ENCODE assay signal across 8 mouse cellular contexts in the genomic region with DNA sequence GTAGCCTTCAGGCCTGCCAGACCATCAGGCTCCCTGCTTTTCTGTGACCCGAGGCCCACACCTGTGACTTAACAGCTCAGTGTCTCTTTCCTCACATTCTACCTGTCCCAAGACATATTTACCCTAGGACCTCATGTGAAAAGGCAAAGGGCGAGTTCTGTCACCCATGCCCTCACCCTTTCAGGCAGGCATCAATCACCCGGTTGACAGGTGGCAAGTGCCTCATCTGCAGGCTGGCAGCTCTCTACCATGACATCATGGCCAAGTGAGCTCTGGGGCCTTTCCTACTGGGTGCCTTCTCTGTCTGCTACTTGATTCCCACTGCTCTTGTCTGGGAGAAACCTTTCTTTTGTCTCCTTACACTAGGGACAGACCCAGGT.
DNase-seq lines count a peak whose midpoint lies in the region; ATAC-seq and TF ChIP-seq lines count a peak whose summit lies in the region.

No protein-coding gene starts in this region.

- H3K9ac ChIP-seq in forebrain, embryonic 11.5 days (ENCODE audit: low read length): no peak overlapping the region
- no peak overlapping the region for H3K9ac ChIP-seq in forebrain, embryonic 14.5 days (ENCODE audit: low read length)
- H3K9ac ChIP-seq in lung, embryonic 14.5 days: no peak overlapping the region
- H3K9ac ChIP-seq in hindbrain, embryonic 13.5 days: no peak overlapping the region
- no peak overlapping the region for H3K9ac ChIP-seq in liver, embryonic 15.5 days

- no peak overlapping the region for H3K4me2 ChIP-seq in forebrain, embryonic 11.5 days (ENCODE audit: low read depth, low read length, severe bottlenecking)
- H3K4me2 ChIP-seq in forebrain, embryonic 14.5 days (ENCODE audit: low read length): no peak overlapping the region
- no peak overlapping the region for H3K4me2 ChIP-seq in lung, embryonic 14.5 days
- H3K4me2 ChIP-seq in hindbrain, embryonic 13.5 days: no peak overlapping the region
- no peak overlapping the region for H3K4me2 ChIP-seq in liver, embryonic 15.5 days

- no peaks in the 10 kb centered on the region for H3K9me3 ChIP-seq in forebrain, embryonic 11.5 days (ENCODE audit: control insufficient read depth, low read length)
- H3K9me3 ChIP-seq in forebrain, embryonic 14.5 days (replicated peaks; ENCODE audit: control insufficient read depth, low read length): no peaks in the 10 kb centered on the region
- H3K9me3 ChIP-seq in lung, embryonic 14.5 days (ENCODE audit: low read depth, low read length): no peaks in the 10 kb centered on the region
- no peaks in the 10 kb centered on the region for H3K9me3 ChIP-seq in hindbrain, embryonic 13.5 days
- H3K9me3 ChIP-seq in liver, embryonic 15.5 days (replicated peaks): no peaks in the 10 kb centered on the region

- DNase-seq in forebrain, embryonic 11.5 days (ENCODE audit: low spot score): no peak
- no peak for DNase-seq in forebrain, embryonic 14.5 days (ENCODE audit: low spot score)
- DNase-seq in lung, embryonic 14.5 days: no peak
- no peak for DNase-seq in lung, postnatal 10 days
- no peak for DNase-seq in yolk sac, embryonic 10.5 days (ENCODE audit: low spot score)
- no peak for DNase-seq in right cerebral cortex, postnatal 36 days (ENCODE audit: low spot score in 2 of 2)

- no peak overlapping the region for H3K4me3 ChIP-seq in forebrain, embryonic 11.5 days (ENCODE audit: low read depth, low read length)
- no peak overlapping the region for H3K4me3 ChIP-seq in forebrain, embryonic 14.5 days (ENCODE audit: low read depth, low read length)
- no peak overlapping the region for H3K4me3 ChIP-seq in lung, embryonic 14.5 days (ENCODE audit: low read depth, low read length)
- no peak overlapping the region for H3K4me3 ChIP-seq in hindbrain, embryonic 13.5 days
- H3K4me3 ChIP-seq in liver, embryonic 15.5 days (replicated peaks): no peak overlapping the region

- 87% methylated on average over 3 of the region's 3 CpGs for WGBS in forebrain, embryonic 11.5 days
- WGBS in forebrain, embryonic 14.5 days: 85% methylated on average over 3 of the region's 3 CpGs
- whole genome bisulfite sequencing in lung, embryonic 14.5 days: 56% methylated on average over 3 of the region's 3 CpGs
- 84% methylated on average over 3 of the region's 3 CpGs for WGBS in hindbrain, embryonic 13.5 days
- 31% methylated on average over 3 of the region's 3 CpGs for WGBS in liver, embryonic 15.5 days (ENCODE audit: insufficient replicate concordance)

- TF ChIP-seq CTCF in lung, embryonic 14.5 days (IDR thresholded peaks at IDR 0.05; ENCODE audit: low read depth): no peak

- H3K36me3 ChIP-seq in forebrain, embryonic 11.5 days (ENCODE audit: control insufficient read depth, insufficient read depth, low read length): no peaks in the 10 kb centered on the region
- H3K36me3 ChIP-seq in forebrain, embryonic 14.5 days (ENCODE audit: control insufficient read depth, insufficient read depth, low read length): no peaks in the 10 kb centered on the region
- no peaks in the 10 kb centered on the region for H3K36me3 ChIP-seq in lung, embryonic 14.5 days (ENCODE audit: insufficient read depth)
- H3K36me3 ChIP-seq in hindbrain, embryonic 13.5 days: no peaks in the 10 kb centered on the region
- H3K36me3 ChIP-seq in liver, embryonic 15.5 days (replicated peaks): no peaks in the 10 kb centered on the region

- no peaks in the 10 kb centered on the region for H3K27me3 ChIP-seq in forebrain, embryonic 11.5 days (ENCODE audit: control insufficient read depth, insufficient read depth, low read length)
- no peaks in the 10 kb centered on the region for H3K27me3 ChIP-seq in forebrain, embryonic 14.5 days (replicated peaks; ENCODE audit: control insufficient read depth, insufficient read depth, low read length)
- H3K27me3 ChIP-seq in lung, embryonic 14.5 days (ENCODE audit: insufficient read depth, low read length): no peaks in the 10 kb centered on the region
- H3K27me3 ChIP-seq in hindbrain, embryonic 13.5 days: 0 out of 2 replicates have a peak, but pooled peaks cover 4% of the 10 kb centered on the region
- no peaks in the 10 kb centered on the region; the same call in 1 of the 2 replicates for H3K27me3 ChIP-seq in liver, embryonic 15.5 days

- H3K4me1 ChIP-seq in forebrain, embryonic 11.5 days (replicated peaks; ENCODE audit: control insufficient read depth, insufficient read depth, low read length): 0 out of 2 replicates have a peak, but pooled peaks cover 2% of the 10 kb centered on the region
- no peaks in the 10 kb centered on the region for H3K4me1 ChIP-seq in forebrain, embryonic 14.5 days (ENCODE audit: control insufficient read depth, insufficient read depth, low read length)
- peaks cover 4% of the 10 kb centered on the region for H3K4me1 ChIP-seq in lung, embryonic 14.5 days (ENCODE audit: insufficient read depth)
- 0 out of 2 replicates have a peak, but pooled peaks cover 2% of the 10 kb centered on the region for H3K4me1 ChIP-seq in hindbrain, embryonic 13.5 days (replicated peaks)
- H3K4me1 ChIP-seq in liver, embryonic 15.5 days (replicated peaks): peaks cover 51% of the 10 kb centered on the region

- ATAC-seq in forebrain, embryonic 11.5 days (replicated peaks; ENCODE audit: low FRiP score): no peak
- no peak for ATAC-seq in forebrain, embryonic 14.5 days
- peak; percentile 32; the same call in 1 of the 2 replicates for ATAC-seq in lung, embryonic 14.5 days (ENCODE audit: insufficient read depth)
- ATAC-seq in hindbrain, embryonic 13.5 days (ENCODE audit: low FRiP score): no peak
- no peak for ATAC-seq in liver, embryonic 15.5 days (ENCODE audit: insufficient read depth)

- peak overlapping the region; percentile 25; the same call in 1 of the 2 replicates for H3K27ac ChIP-seq in forebrain, embryonic 11.5 days (ENCODE audit: low read depth, low read length)
- H3K27ac ChIP-seq in forebrain, embryonic 14.5 days (ENCODE audit: low read depth, low read length): no peak overlapping the region; the same call in 1 of the 2 replicates
- H3K27ac ChIP-seq in lung, embryonic 14.5 days (ENCODE audit: low read depth): peak overlapping the region; percentile 67
- peak overlapping the region; percentile 45; the same call in 1 of the 2 replicates for H3K27ac ChIP-seq in hindbrain, embryonic 13.5 days
- peak overlapping the region; percentile 74 for H3K27ac ChIP-seq in liver, embryonic 15.5 days (replicated peaks)
